Mouse (Mus musculus) bone marrow macrophage, adult 2 months (primary cell): ENCODE measurements around the gene Mapk7.

Source experiments
- CTCF ChIP-seq: IDR thresholded peaks from 2 replicates; pipeline ENCODE4 v1.5.1; 2012; ENCODE audit warnings: low read depth, mild to moderate bottlenecking, low read length, moderate library complexity
- POLR2A ChIP-seq: IDR thresholded peaks from 2 replicates; pipeline ENCODE4 v1.6.1; 2012; ENCODE audit warnings: mild to moderate bottlenecking, low read depth, low read length, borderline replicate concordance

- no peak for TF ChIP-seq CTCF
- no peak for TF ChIP-seq POLR2A
Observed at GRCm38 (mm10) chr11:61440416-61440815, 53.8 kb downstream of the Mapk7 start.
